ENCODE assay signal across 20 mouse cellular contexts in the genomic region with DNA sequence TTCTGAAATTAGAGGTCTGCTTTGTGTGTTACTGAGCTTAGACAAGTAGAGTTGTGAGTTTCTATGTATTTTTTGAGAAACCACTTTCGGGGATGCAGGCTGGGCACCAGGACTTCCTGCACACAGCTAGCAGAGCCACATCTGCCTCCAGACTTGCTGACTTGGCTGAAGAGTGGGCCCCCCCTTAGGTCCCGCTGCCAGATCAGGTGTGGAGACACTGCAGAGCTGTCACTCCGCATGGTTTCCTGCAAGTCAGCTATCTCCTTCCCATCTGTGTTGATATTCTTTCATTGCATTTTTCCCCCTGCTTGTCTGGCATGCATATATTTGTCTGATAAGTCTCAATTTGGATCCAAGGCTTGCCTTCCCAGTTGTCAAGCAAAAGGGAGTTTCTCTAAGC. TPM values are rescaled to one million over a fixed set of nuclear protein-coding genes. Genes with fewer than 3 reads are reported as not detected.
DNase-seq lines count a peak whose midpoint lies in the region; ATAC-seq and TF ChIP-seq lines count a peak whose summit lies in the region.
"Had no signal": no experiment of that assay in that cellular context is flagged by ENCODE, and none has a peak within 500 bp of the region (broad histone marks: within the 10 kb centered on the region; RNA-seq: fewer than 3 reads in every experiment).

No protein-coding gene starts in this region.

- no peak overlapping the region for H3K4me2 ChIP-seq in forebrain, embryonic 15.5 days (replicated peaks)
- no peak overlapping the region for H3K4me2 ChIP-seq in forebrain, embryonic 13.5 days
- no peak overlapping the region for H3K4me2 ChIP-seq in hindbrain, postnatal 0 days (ENCODE audit: low read depth, low read length)
- H3K4me2 ChIP-seq in hindbrain, embryonic 14.5 days (replicated peaks): no peak overlapping the region
- H3K4me2 ChIP-seq: embryonic facial prominence, embryonic 12.5 days; heart, embryonic 11.5 days had no signal

- peak; percentile 69 for ATAC-seq in forebrain, embryonic 15.5 days (replicated peaks)
- ATAC-seq in forebrain, embryonic 13.5 days: no peak
- 0 out of 2 replicates have a peak, but pooled peaks have one; percentile 43 for ATAC-seq in hindbrain, postnatal 0 days
- no peak for ATAC-seq in hindbrain, embryonic 14.5 days (ENCODE audit: low FRiP score)
- peak; percentile 52 to 68; a peak in 3 of 4 replicates for ATAC-seq in hematopoietic stem cell, adult 5-6 weeks (replicated peaks in 1 of 2; ENCODE audit: insufficient read depth in 1 of 2, low FRiP score in 2 of 2, low TSS enrichment in 1 of 2, low read depth in 1 of 2, poor library complexity in 2 of 2, severe bottlenecking in 2 of 2)
- ATAC-seq: CD4-positive, CD25-positive, alpha-beta regulatory T cell, adult 4 months; forebrain, postnatal 0 days; hindbrain, embryonic 16.5 days had no signal

- H3K4me1 ChIP-seq in forebrain, embryonic 15.5 days: peaks cover 4% of the 10 kb centered on the region; the same call in 1 of the 2 replicates
- peaks cover 6% of the 10 kb centered on the region; the same call in 1 of the 2 replicates for H3K4me1 ChIP-seq in forebrain, embryonic 13.5 days
- H3K4me1 ChIP-seq in hindbrain, postnatal 0 days (ENCODE audit: insufficient read depth, low read length): no peaks in the 10 kb centered on the region
- H3K4me1 ChIP-seq in hindbrain, embryonic 14.5 days (replicated peaks; ENCODE audit: control insufficient read depth, insufficient read depth, low read length): no peaks in the 10 kb centered on the region

- H3K27me3 ChIP-seq in forebrain, embryonic 15.5 days: no peaks in the 10 kb centered on the region
- no peaks in the 10 kb centered on the region for H3K27me3 ChIP-seq in forebrain, embryonic 13.5 days
- no peaks in the 10 kb centered on the region for H3K27me3 ChIP-seq in hindbrain, postnatal 0 days (ENCODE audit: insufficient read depth, low read length)
- no peaks in the 10 kb centered on the region for H3K27me3 ChIP-seq in hindbrain, embryonic 14.5 days (ENCODE audit: control insufficient read depth, insufficient read depth, low read length)
- H3K27me3 ChIP-seq: embryonic facial prominence, embryonic 12.5 days had no signal

- whole genome bisulfite sequencing in forebrain, embryonic 15.5 days: 63% methylated on average over 3 of the region's 3 CpGs
- 85% methylated on average over 3 of the region's 3 CpGs for WGBS in forebrain, embryonic 13.5 days
- 80% methylated on average over 3 of the region's 3 CpGs for WGBS in hindbrain, postnatal 0 days
- 78% methylated on average over 3 of the region's 3 CpGs for WGBS in hindbrain, embryonic 14.5 days

- no peaks in the 10 kb centered on the region for H3K9me3 ChIP-seq in forebrain, embryonic 15.5 days
- H3K9me3 ChIP-seq in forebrain, embryonic 13.5 days (replicated peaks): no peaks in the 10 kb centered on the region
- H3K9me3 ChIP-seq in hindbrain, postnatal 0 days (ENCODE audit: low read length): no peaks in the 10 kb centered on the region
- no peaks in the 10 kb centered on the region for H3K9me3 ChIP-seq in hindbrain, embryonic 14.5 days (ENCODE audit: control insufficient read depth, low read length)
- H3K9me3 ChIP-seq: embryonic facial prominence, embryonic 12.5 days had no signal

- no peak for TF ChIP-seq CTCF in hindbrain, postnatal 0 days (IDR thresholded peaks at IDR 0.05; ENCODE audit: low read depth)
- no peak for TF ChIP-seq CTCF in brain, embryonic 14.5 days (IDR thresholded peaks at IDR 0.05; ENCODE audit: borderline replicate concordance, extremely low read depth, insufficient read depth, insufficient read length)

- no peak overlapping the region for H3K9ac ChIP-seq in forebrain, embryonic 15.5 days (replicated peaks)
- no peak overlapping the region for H3K9ac ChIP-seq in forebrain, embryonic 13.5 days
- no peak overlapping the region for H3K9ac ChIP-seq in hindbrain, postnatal 0 days (replicated peaks; ENCODE audit: low read length)
- no peak overlapping the region for H3K9ac ChIP-seq in hindbrain, embryonic 14.5 days
- H3K9ac ChIP-seq: embryonic facial prominence, embryonic 12.5 days; forebrain, postnatal 0 days had no signal

- TF ChIP-seq POLR2A in brain, embryonic 14.5 days (IDR thresholded peaks at IDR 0.05; ENCODE audit: borderline replicate concordance, extremely low read depth, insufficient read depth, insufficient read length, poor library complexity, severe bottlenecking): no peak

- H3K4me3 ChIP-seq in forebrain, embryonic 15.5 days: no peak overlapping the region
- H3K4me3 ChIP-seq in forebrain, embryonic 13.5 days: no peak overlapping the region
- no peak overlapping the region for H3K4me3 ChIP-seq in hindbrain, postnatal 0 days (ENCODE audit: low read length)
- H3K4me3 ChIP-seq in hindbrain, embryonic 14.5 days (replicated peaks; ENCODE audit: low read length): no peak overlapping the region
- H3K4me3 ChIP-seq: embryonic facial prominence, embryonic 12.5 days; heart, adult 2 months had no signal

- no peaks in the 10 kb centered on the region for H3K36me3 ChIP-seq in forebrain, embryonic 15.5 days
- H3K36me3 ChIP-seq in forebrain, embryonic 13.5 days (ENCODE audit: poor library complexity, severe bottlenecking): no peaks in the 10 kb centered on the region
- no peaks in the 10 kb centered on the region for H3K36me3 ChIP-seq in hindbrain, postnatal 0 days (ENCODE audit: insufficient read depth, low read length)
- H3K36me3 ChIP-seq in hindbrain, embryonic 14.5 days (replicated peaks; ENCODE audit: control insufficient read depth, insufficient read depth): no peaks in the 10 kb centered on the region
- H3K36me3 ChIP-seq: embryonic facial prominence, embryonic 12.5 days had no signal

- H3K27ac ChIP-seq in forebrain, embryonic 15.5 days (replicated peaks): no peak overlapping the region
- H3K27ac ChIP-seq in forebrain, embryonic 13.5 days: no peak overlapping the region
- no peak overlapping the region for H3K27ac ChIP-seq in hindbrain, postnatal 0 days
- no peak overlapping the region for H3K27ac ChIP-seq in hindbrain, embryonic 14.5 days
- H3K27ac ChIP-seq: embryonic facial prominence, embryonic 12.5 days; heart, adult 2 months had no signal

- peak; percentile 23 for DNase-seq in hindbrain, postnatal 0 days (ENCODE audit: low spot score)
- DNase-seq in hindbrain, embryonic 14.5 days (ENCODE audit: low spot score): no peak
- DNase-seq in brain, embryonic 14.5 days (ENCODE audit: low read depth): peak; percentile 74
- DNase-seq in urinary bladder, adult 2 months (ENCODE audit: low spot score): no peak
- DNase-seq: adrenal gland, adult 8-10 months; adrenal gland, postnatal 36 days; B cell, adult 2 months; cerebellum, adult 11 months; cerebellum, adult 9-11 months; forebrain, postnatal 0 days; gastrocnemius, postnatal 36 days; heart, adult 2 months; kidney, adult 11 months had no signal

RNA-seq across cellular contexts. Expression of gene Pcdh7, which starts 52.6 kb away (rescaled TPM):
- 10.7 and 13.3 TPM in 2 replicates for polyA plus RNA-seq in forebrain, embryonic 15.5 days (2015; fragmentation: Nextera tagmentation; extraction: Ambion mirVana)
- polyA plus RNA-seq in forebrain, embryonic 13.5 days (2015; fragmentation: Nextera tagmentation; extraction: Ambion mirVana): 7.2 and 8.2 TPM in 2 replicates
- total RNA-seq in hindbrain, postnatal 0 days (2014; rRNA removed): 152 and 157 TPM in 2 replicates
- 25.5 and 26.1 TPM in 2 replicates for polyA plus RNA-seq in hindbrain, postnatal 0 days (2015; fragmentation: Nextera tagmentation; extraction: Ambion mirVana)
- 34.4 and 37.5 TPM in 2 replicates for polyA plus RNA-seq in hindbrain, embryonic 14.5 days (2014; fragmentation: Nextera tagmentation; extraction: Ambion mirVana)
- 10.0 and 25.8 TPM in 2 replicates for polyA plus RNA-seq in brain, embryonic 14.5 days (2012; rRNA removed)
- total RNA-seq in hematopoietic stem cell, adult 5-6 weeks (2017): 6.6 and 8.1 TPM in 2 replicates
- 31.7 and 41.8 TPM in 2 replicates for polyA plus RNA-seq in urinary bladder, adult 2 months (2012; rRNA removed)

Comparison
In these comparisons a context has a peak if more than half of its experiments do, and no peak if none do; other contexts are left out.
1. ATAC-seq: peak in forebrain, embryonic 15.5 days (single experiment), hindbrain, postnatal 0 days (single experiment) and hematopoietic stem cell, adult 5-6 weeks (2 of 2); none in forebrain, embryonic 13.5 days (single experiment) and hindbrain, embryonic 14.5 days (single experiment).
2. DNase-seq: peak in hindbrain, postnatal 0 days (single experiment) and brain, embryonic 14.5 days (single experiment); none in hindbrain, embryonic 14.5 days (single experiment) and urinary bladder, adult 2 months (single experiment).